Comparison of ENCODE assay signal across 17 mouse cellular contexts in the genomic region with DNA sequence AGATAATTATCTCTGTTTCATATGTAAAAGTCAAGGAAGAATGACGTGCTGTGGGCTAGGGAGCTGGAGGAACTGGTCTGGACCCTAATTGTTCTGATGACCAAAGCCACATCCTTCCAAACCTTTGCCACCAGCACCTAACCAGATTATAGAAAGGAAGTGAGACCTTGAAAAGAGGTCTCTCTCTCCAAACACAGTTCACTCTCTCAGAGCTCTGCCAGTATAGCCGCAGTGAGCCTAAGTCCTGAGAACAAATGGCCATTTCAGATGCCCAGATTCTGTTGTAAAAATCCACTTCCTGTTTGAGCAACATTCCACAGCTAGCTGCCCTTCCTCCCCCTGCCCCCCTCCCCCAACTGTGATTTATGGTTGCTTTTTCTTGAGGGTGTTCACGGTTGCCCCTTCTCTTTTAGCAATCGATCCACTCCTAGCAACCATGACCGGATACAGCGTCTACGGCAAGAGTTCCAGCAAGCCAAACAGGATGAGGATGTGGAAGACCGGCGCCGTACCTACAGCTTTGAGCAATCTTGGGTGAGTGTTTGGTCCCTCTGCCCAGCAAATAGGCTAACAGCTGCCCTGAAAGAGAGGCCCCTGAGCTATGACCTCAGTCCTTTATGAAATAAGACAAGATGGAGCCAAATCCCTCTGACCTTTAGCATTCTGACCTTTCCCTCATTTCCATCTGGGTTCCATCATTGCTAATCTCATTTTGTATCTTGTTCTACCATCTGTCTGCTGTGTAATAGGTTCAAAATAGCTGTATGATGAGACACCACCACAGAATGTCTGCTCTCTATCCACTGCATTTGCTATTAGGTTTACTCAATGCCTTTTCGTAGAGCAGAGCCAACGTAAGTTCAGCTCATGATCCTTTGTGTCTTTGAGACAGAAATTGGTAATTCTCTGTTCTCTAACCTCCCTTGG.
A peak's percentile ranks its signal among the peaks of the same experiment; 100 is the strongest.
DNase-seq lines count a peak whose midpoint lies in the region; ATAC-seq lines count a peak whose summit lies in the region.
"Had no signal": no experiment of that assay in that cellular context is flagged by ENCODE, and none has a peak within 500 bp of the region (broad histone marks: within the 10 kb centered on the region; RNA-seq: fewer than 3 reads in every experiment).

No protein-coding gene starts in this region.

- no peak overlapping the region for H3K9ac ChIP-seq in kidney, embryonic 16.5 days (replicated peaks; ENCODE audit: low read length)
- H3K9ac ChIP-seq: embryonic facial prominence, embryonic 12.5 days; heart, embryonic 15.5 days; midbrain, embryonic 15.5 days had no signal

- no peak for DNase-seq in kidney, postnatal 14 days
- peak; percentile 13 for DNase-seq in 3T3-L1 (ENCODE audit: low read depth, low spot score)
- DNase-seq in limb, embryonic 10.5 days (ENCODE audit: low spot score): peak; percentile 43
- no peak for DNase-seq in ovary, postnatal 36 days (ENCODE audit: low spot score)
- DNase-seq in heart, adult 8-10 months (ENCODE audit: low spot score): no peak
- DNase-seq: gastrocnemius, postnatal 25 days; spleen, adult 18-20 months had no signal

- H3K36me3 ChIP-seq in kidney, embryonic 16.5 days (ENCODE audit: insufficient read depth, low read length): 0 out of 2 replicates have a peak, but pooled peaks cover 3% of the 10 kb centered on the region
- peaks cover 7% of the 10 kb centered on the region; the same call in 1 of the 2 replicates for H3K36me3 ChIP-seq in limb, embryonic 10.5 days
- H3K36me3 ChIP-seq: embryonic facial prominence, embryonic 12.5 days; heart, embryonic 15.5 days; midbrain, embryonic 15.5 days had no signal

- no peak overlapping the region for H3K4me2 ChIP-seq in kidney, embryonic 16.5 days (replicated peaks; ENCODE audit: low read depth, low read length)
- H3K4me2 ChIP-seq: embryonic facial prominence, embryonic 12.5 days; heart, embryonic 15.5 days; midbrain, embryonic 15.5 days had no signal

- 0 out of 2 replicates have a peak overlapping the region, but pooled peaks have one; percentile 4 for H3K27ac ChIP-seq in kidney, embryonic 16.5 days (ENCODE audit: low read length)
- H3K27ac ChIP-seq in brown adipose tissue, adult 24 weeks (replicated peaks; ENCODE audit: low read depth, low read length): peak overlapping the region; percentile 16; the same call in 1 of the 2 replicates
- H3K27ac ChIP-seq in limb, embryonic 10.5 days: peak overlapping the region; percentile 77
- H3K27ac ChIP-seq: embryonic facial prominence, embryonic 12.5 days; heart, embryonic 15.5 days; kidney, postnatal 0 days; midbrain, embryonic 15.5 days; stomach, postnatal 0 days had no signal

- ATAC-seq in kidney, embryonic 16.5 days (ENCODE audit: low FRiP score, low TSS enrichment): no peak
- ATAC-seq: activated CD4-positive, CD25-positive, alpha-beta regulatory T cell, adult 4 months; CD4-positive, CD25-positive, alpha-beta regulatory T cell, adult 4 months; hindbrain, embryonic 16.5 days; midbrain, embryonic 15.5 days had no signal

- peaks cover 8% of the 10 kb centered on the region for H3K4me1 ChIP-seq in kidney, embryonic 16.5 days (ENCODE audit: insufficient read depth, low read length)
- no peaks in the 10 kb centered on the region for H3K4me1 ChIP-seq in brown adipose tissue, adult 24 weeks (ENCODE audit: control insufficient read depth, insufficient read depth, insufficient read length, low read length)
- H3K4me1 ChIP-seq in limb, embryonic 10.5 days: peaks cover 29% of the 10 kb centered on the region
- H3K4me1 ChIP-seq: heart, embryonic 15.5 days had no signal

- WGBS in kidney, embryonic 16.5 days: 58% methylated on average over 12 of the region's 12 CpGs
- 58% methylated on average over 12 of the region's 12 CpGs for WGBS in limb, embryonic 10.5 days

- no peaks in the 10 kb centered on the region for H3K27me3 ChIP-seq in kidney, embryonic 16.5 days (ENCODE audit: insufficient read depth, low read length)
- no peaks in the 10 kb centered on the region for H3K27me3 ChIP-seq in limb, embryonic 10.5 days (ENCODE audit: low read depth, poor library complexity, severe bottlenecking)
- H3K27me3 ChIP-seq: embryonic facial prominence, embryonic 12.5 days; heart, embryonic 15.5 days; midbrain, embryonic 15.5 days had no signal

- H3K9me3 ChIP-seq in kidney, embryonic 16.5 days (ENCODE audit: low read length): no peaks in the 10 kb centered on the region
- no peaks in the 10 kb centered on the region for H3K9me3 ChIP-seq in limb, embryonic 10.5 days (replicated peaks)
- H3K9me3 ChIP-seq: embryonic facial prominence, embryonic 12.5 days; heart, embryonic 15.5 days; midbrain, embryonic 15.5 days had no signal

- H3K4me3 ChIP-seq in kidney, embryonic 16.5 days (ENCODE audit: low read length): no peak overlapping the region
- no peak overlapping the region for H3K4me3 ChIP-seq in brown adipose tissue, adult 24 weeks (ENCODE audit: insufficient read depth, low read depth, low read length)
- H3K4me3 ChIP-seq in limb, embryonic 10.5 days: no peak overlapping the region
- H3K4me3 ChIP-seq: embryonic facial prominence, embryonic 12.5 days; heart, embryonic 15.5 days; midbrain, embryonic 15.5 days had no signal

Comparison
In these comparisons a context has a peak if more than half of its experiments do, and no peak if none do; other contexts are left out.
1. H3K27ac ChIP-seq: peak in every context shown above with its lines; median percentile 77 in limb, embryonic 10.5 days; 16 in brown adipose tissue, adult 24 weeks; 4 in kidney, embryonic 16.5 days.
2. DNase-seq: peak in 3T3-L1 (single experiment) and limb, embryonic 10.5 days (single experiment); none in kidney, postnatal 14 days (single experiment), ovary, postnatal 36 days (single experiment) and heart, adult 8-10 months (single experiment).